Mouse (Mus musculus) liver, embryonic 14.5 days (tissue): ENCODE measurements around the gene Mras. TPM values are rescaled to one million over a fixed set of nuclear protein-coding genes. Genes with fewer than 3 reads are reported as not detected.

Experiments used
- ATAC-seq: fragments of 200-750 bp; cut with Nextera tagmentation; 2 replicates; pipeline ENCODE4 v1.8.0; 2017; ENCODE audit warnings: moderate number of reproducible peaks, mild to moderate bottlenecking, moderate library complexity; ENCODE audit not compliant: insufficient read depth
- DNase-seq, 3 experiments: peaks; one replicate each; pipeline ENCODE4 v3.0.0-alpha.2; 2012 to 2013; ENCODE audit warnings: low read depth in 3 of 3, low spot score in 3 of 3
- H3K27ac ChIP-seq: fragments of 300-500 bp; sonication (generic); 2 replicates; pipeline ENCODE4 v1.5.1; 2014; ENCODE audit warnings: moderate library complexity, mild to moderate bottlenecking, control low read depth, inconsistent platforms
- H3K27me3 ChIP-seq: fragments of 300-500 bp; sonication (generic); 2 replicates; pipeline ENCODE4 v1.6.1; 2014; ENCODE audit warnings: mild to moderate bottlenecking, low read length, moderate library complexity; ENCODE audit not compliant: control insufficient read depth, insufficient read depth
- H3K36me3 ChIP-seq: fragments of 300-500 bp; sonication (generic); replicated peaks from 2 replicates; pipeline ENCODE4 v1.6.1; 2014; ENCODE audit warnings: low read depth; ENCODE audit not compliant: control insufficient read depth, insufficient read depth
- H3K4me1 ChIP-seq, 2 experiments: fragments of 200-500 bp in 1 of 2; fragments of 300-500 bp in 1 of 2; sonication (generic) in 1 of 2; replicated peaks; 2 replicates each; pipeline ENCODE4 v1.6.1; 2012 to 2014; ENCODE audit warnings: antibody characterized with exemption in 1 of 2, inconsistent platforms in 1 of 2, low read length in 1 of 2; ENCODE audit not compliant: control insufficient read depth in 2 of 2, insufficient read depth in 2 of 2
- H3K4me2 ChIP-seq: fragments of 300-500 bp; sonication (generic); 2 replicates; pipeline ENCODE4 v1.6.1; 2014; ENCODE audit warnings: low read depth, mild to moderate bottlenecking, control low read depth, moderate library complexity
- H3K4me3 ChIP-seq, 2 experiments: fragments of 200-500 bp in 1 of 2; fragments of 300-500 bp in 1 of 2; sonication (generic) in 1 of 2; 2 replicates each; pipeline ENCODE4 v1.5.1; 2012 to 2014; ENCODE audit warnings: low read depth in 2 of 2, low read length in 2 of 2, mild to moderate bottlenecking in 2 of 2, control low read depth in 1 of 2, inconsistent platforms in 1 of 2, moderate library complexity in 1 of 2; ENCODE audit not compliant: insufficient read depth in 1 of 2
- H3K9ac ChIP-seq: fragments of 300-500 bp; sonication (generic); replicated peaks from 2 replicates; pipeline ENCODE4 v1.6.1; 2014; ENCODE audit warnings: mild to moderate bottlenecking, control low read depth, moderate library complexity
- H3K9me3 ChIP-seq: fragments of 300-500 bp; sonication (generic); 2 replicates; pipeline ENCODE4 v1.6.1; 2016; ENCODE audit warnings: low read length, mixed read lengths; ENCODE audit not compliant: control insufficient read depth
- CTCF ChIP-seq: IDR thresholded peaks from 2 replicates; pipeline ENCODE4 v1.5.1; 2016; ENCODE audit warnings: antibody characterized with exemption, low read depth, control low read depth
- EP300 ChIP-seq: IDR thresholded peaks from 2 replicates; pipeline ENCODE4 v1.6.1; 2016; ENCODE audit warnings: antibody characterized with exemption, low read depth
- WGBS: fragments of 180-500 bp; shearing (Covaris S2); extraction: QIAGEN DNeasy Blood & Tissue Kit; methylation state at CpG from one replicate; pipeline ENCODE4 v1.1.7; 2014; ENCODE audit not compliant: insufficient replicate concordance; 5-methylcytosine and 5-hydroxymethylcytosine counted together
- polyA plus RNA-seq, 2 experiments: library from polyadenylated mRNA; depleted of rRNA in 1 of 2; stranded (reverse) in 1 of 2; unstranded in 1 of 2; fragments of >200 nt; fragmentation: Nextera tagmentation in 1 of 2; extraction: Ambion mirVana in 1 of 2; gene quantifications; 2 replicates each; pipeline versions ENCODE4 v1.2.1 to v1.2.3; 2012 to 2014

The Mras gene
- polyA plus RNA-seq, 2 experiments: 2.7 to 3.5 TPM

DNA sequence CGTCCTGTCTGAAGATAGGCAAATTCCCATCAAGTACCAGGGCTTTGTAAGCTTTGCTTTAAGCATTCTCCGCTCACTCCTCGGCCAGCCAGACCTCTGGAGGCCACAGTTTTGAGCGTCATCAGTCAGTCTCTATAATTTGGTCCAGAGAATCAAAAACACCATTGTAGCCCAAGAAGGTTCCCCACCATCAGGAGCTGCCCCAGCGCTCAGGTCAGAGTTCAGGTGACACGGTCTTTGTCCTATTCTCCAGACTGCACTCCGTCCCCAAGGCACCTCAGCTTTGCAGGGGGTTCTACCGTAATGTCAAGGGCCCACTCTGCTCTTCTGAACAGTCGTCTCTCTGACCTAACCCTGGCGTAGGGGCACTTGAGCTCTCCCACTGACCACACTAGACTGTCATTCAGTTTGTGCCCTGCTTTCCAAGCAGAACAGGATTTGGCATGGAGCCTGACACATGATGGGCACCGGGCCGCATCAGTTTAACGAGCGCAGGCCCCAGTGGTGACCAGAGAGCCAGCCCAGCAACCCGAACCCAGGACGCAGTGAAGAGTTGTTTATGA, 1.5 kb downstream of the Mras start:
- DNase-seq (no peak), ATAC-seq (no peak)
- Histone ChIP-seq H3K27ac (no peak overlapping the region), H3K27me3 (peaks cover 32% of the 10 kb centered on the region), H3K9ac (no peak overlapping the region), H3K36me3 (no peaks in the 10 kb centered on the region), H3K4me3 (peak overlapping the region; percentile 32 to 58), H3K4me2 (peak overlapping the region; percentile 68), H3K4me1 (peaks cover 0 to 8% of the 10 kb centered on the region in 2 experiments; a peak in 1 of 4 replicates), H3K9me3 (no peaks in the 10 kb centered on the region)
- 34% methylated on average over 16 of the region's 16 CpGs for WGBS
- TF ChIP-seq CTCF (no peak), EP300 (no peak)

GRCm38 (mm10) chr9:99434892-99435618, 2.1 kb downstream of the Mras start:
- no peak overlapping the region for H3K9ac ChIP-seq
- no peak for TF ChIP-seq EP300
- DNase-seq (no peak), ATAC-seq (no peak)
- peak overlapping the region; percentile 68 for H3K4me2 ChIP-seq
- no peak overlapping the region for H3K27ac ChIP-seq
- 61% methylated on average over 14 of the region's 14 CpGs for WGBS
- peaks cover 0 to 8% of the 10 kb centered on the region in 2 experiments; a peak in 1 of 4 replicates for H3K4me1 ChIP-seq
- H3K36me3 ChIP-seq: no peaks in the 10 kb centered on the region
- peaks cover 32% of the 10 kb centered on the region for H3K27me3 ChIP-seq
- no peaks in the 10 kb centered on the region for H3K9me3 ChIP-seq
- H3K4me3 ChIP-seq: peak overlapping the region; percentile 32 to 58

GRCm38 (mm10) chr9:99432478-99432877, 4.7 kb downstream of the Mras start:
- Histone ChIP-seq H3K36me3 (no peaks in the 10 kb centered on the region), H3K4me2 (no peak overlapping the region), H3K27ac (no peak overlapping the region), H3K4me1 (peaks cover 0 to 6% of the 10 kb centered on the region in 2 experiments; a peak in 1 of 4 replicates), H3K4me3 (no peak overlapping the region), H3K9ac (no peak overlapping the region), H3K27me3 (peaks cover 24% of the 10 kb centered on the region), H3K9me3 (no peaks in the 10 kb centered on the region)
- DNase-seq (peak in 2 of 3 experiments; percentile 14 to 38), ATAC-seq (peak; percentile 68)
- TF ChIP-seq EP300: no peak
- TF ChIP-seq CTCF: no peak
- WGBS: 14% methylated on average over 4 of the region's 4 CpGs

DNA sequence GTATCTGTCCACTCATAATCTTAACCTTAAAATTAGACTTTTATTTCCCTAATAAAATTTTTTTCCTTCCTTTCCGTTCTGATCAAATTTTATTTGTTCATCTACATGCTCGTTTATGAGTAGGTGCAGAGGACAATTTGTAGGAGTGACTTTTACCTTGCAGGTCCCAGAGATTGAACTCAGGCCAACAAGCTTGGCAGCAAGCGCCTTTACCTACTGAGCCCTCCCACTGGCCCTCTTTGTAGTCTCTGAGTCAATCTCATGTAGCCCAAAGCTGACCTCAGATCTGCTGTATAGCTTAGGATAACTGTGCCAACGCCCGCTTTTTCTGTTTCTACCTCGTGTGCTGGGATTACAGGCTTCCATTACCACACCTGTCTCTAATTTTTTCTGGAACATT, 5.2 kb downstream of the Mras start:
- DNase-seq: no peak
- TF ChIP-seq EP300 (no peak), CTCF (no peak)

GRCm38 (mm10) chr9:99431346-99431745, 5.8 kb downstream of the Mras start:
- no peaks in the 10 kb centered on the region for H3K9me3 ChIP-seq
- H3K4me3 ChIP-seq: no peak overlapping the region
- peaks cover 0 to 6% of the 10 kb centered on the region in 2 experiments; a peak in 1 of 4 replicates for H3K4me1 ChIP-seq
- H3K27ac ChIP-seq: no peak overlapping the region
- TF ChIP-seq EP300 (no peak), CTCF (no peak)
- 78% methylated on average over 8 of the region's 8 CpGs for WGBS
- no peak overlapping the region for H3K9ac ChIP-seq
- no peak for ATAC-seq
- no peak overlapping the region for H3K4me2 ChIP-seq
- peaks cover 13% of the 10 kb centered on the region for H3K27me3 ChIP-seq
- H3K36me3 ChIP-seq: no peaks in the 10 kb centered on the region
- no peak for DNase-seq

More for the DNA sequence above, 5.2 kb downstream of the Mras start:
- Histone ChIP-seq H3K4me2 (no peak overlapping the region), H3K4me3 (no peak overlapping the region), H3K9me3 (no peaks in the 10 kb centered on the region), H3K27ac (no peak overlapping the region), H3K27me3 (peaks cover 19% of the 10 kb centered on the region), H3K4me1 (peaks cover 0 to 6% of the 10 kb centered on the region in 2 experiments; a peak in 1 of 4 replicates), H3K9ac (no peak overlapping the region), H3K36me3 (no peaks in the 10 kb centered on the region)
- 56% methylated on average over 6 of the region's 6 CpGs for WGBS
- ATAC-seq: no peak
